Mouse (Mus musculus): ENCODE measurements at regions not wholly inside any gene's neighbourhood (a gene's known extent, or its start where the extent isn't known, plus 50 kb on each side); places are given as distances from the start of the nearest gene placed in this dataset.

DNA sequence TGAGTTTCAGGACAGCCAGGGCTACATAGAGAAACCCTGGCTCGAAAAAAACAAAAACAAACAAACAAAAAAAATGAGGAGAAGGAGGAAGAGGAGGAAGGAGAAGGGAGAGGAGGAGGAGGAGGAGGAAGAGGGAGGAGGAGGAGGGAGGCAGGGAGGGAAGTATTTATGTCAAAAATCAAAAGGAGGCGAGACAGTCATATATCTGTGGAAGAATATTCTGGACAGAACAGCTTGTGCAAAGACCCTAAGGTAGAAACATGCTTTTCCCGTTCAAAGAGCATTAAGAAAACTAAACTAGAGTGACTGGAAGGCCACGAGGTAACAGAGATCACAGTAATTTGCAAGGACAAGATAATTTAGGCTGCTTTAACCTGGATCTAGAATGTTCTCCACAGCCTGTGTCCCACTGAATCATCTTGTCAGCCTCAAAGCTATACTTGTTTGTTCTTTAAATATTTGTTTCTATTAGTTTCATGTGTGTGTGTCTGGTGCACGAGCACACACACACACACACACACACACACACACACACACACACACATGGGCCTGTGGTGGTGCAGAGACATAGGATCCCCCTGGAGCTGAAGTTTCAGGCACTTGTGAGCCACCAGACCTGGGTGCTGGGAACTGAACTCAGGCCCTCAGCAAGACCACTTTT is 50.5 kb upstream of the Cpsf6 start:
- H3K4me3 ChIP-seq: no peak overlapping the region
- WGBS: 72% methylated on average over 5 of the region's 5 CpGs
- ATAC-seq (ENCODE audit: insufficient number of reproducible peaks, low FRiP score): no peak

DNA sequence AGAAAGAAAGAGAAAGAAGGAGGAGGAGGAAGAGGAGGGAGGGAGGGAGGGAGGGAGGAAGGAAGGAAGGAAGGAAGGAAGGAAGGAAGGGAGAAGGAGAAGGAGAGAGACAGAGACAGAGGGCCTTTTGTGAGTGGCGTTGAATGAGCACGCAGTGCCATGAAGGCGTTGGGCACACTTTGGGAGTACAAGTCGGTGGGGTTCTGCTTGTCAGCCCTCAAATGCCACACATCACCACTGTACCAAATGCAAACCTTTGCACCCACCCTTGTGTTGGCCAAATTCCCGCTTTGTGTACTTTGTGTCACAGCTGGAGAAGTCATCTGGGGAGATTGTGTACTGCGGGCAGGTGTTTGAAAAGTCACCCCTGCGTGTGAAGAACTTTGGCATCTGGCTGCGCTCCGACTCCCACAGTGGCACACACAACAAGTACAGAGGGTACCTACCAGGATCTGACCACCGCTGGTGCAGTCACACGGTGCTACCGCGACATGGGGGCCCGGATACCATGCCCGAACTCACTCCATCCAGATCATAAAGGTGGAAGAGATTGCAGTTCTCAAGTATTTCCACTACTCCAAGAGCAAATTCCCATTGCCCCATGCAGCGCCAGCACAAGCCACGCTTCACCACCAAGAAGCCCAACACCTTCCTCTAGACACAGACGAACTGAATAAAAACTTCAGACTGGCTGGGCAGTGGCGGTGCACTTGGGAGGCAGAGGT is 49.8 kb upstream of the Cpsf6 start:
- H3K4me3 ChIP-seq: no peak overlapping the region
- H3K9me3 ChIP-seq (replicated peaks): no peaks in the 10 kb centered on the region
- no peak overlapping the region for H3K4me2 ChIP-seq
- H3K27ac ChIP-seq (ENCODE audit: poor library complexity, severe bottlenecking): no peak overlapping the region
- H3K27me3 ChIP-seq (replicated peaks): 0 out of 2 replicates have a peak, but pooled peaks cover 10% of the 10 kb centered on the region
- WGBS: 90% methylated on average over 19 of the region's 19 CpGs
- H3K9ac ChIP-seq: no peak overlapping the region
- H3K36me3 ChIP-seq: no peaks in the 10 kb centered on the region
- ATAC-seq (ENCODE audit: insufficient number of reproducible peaks, low FRiP score): no peak
- 0 out of 2 replicates have a peak, but pooled peaks cover 4% of the 10 kb centered on the region for H3K4me1 ChIP-seq (replicated peaks)

More for the DNA sequence above, 50.5 kb upstream of the Cpsf6 start:
- H3K4me1 ChIP-seq (replicated peaks): peaks cover 4% of the 10 kb centered on the region; the same call in 1 of the 2 replicates
- H3K9me3 ChIP-seq (replicated peaks): no peaks in the 10 kb centered on the region
- no peak overlapping the region for H3K4me2 ChIP-seq
- H3K27me3 ChIP-seq (replicated peaks): 0 out of 2 replicates have a peak, but pooled peaks cover 10% of the 10 kb centered on the region
- H3K27ac ChIP-seq (ENCODE audit: poor library complexity, severe bottlenecking): no peak overlapping the region
- no peaks in the 10 kb centered on the region for H3K36me3 ChIP-seq
- H3K9ac ChIP-seq: no peak overlapping the region
